Mouse (Mus musculus) right cerebral cortex, postnatal 10 days (tissue): Measurements from ENCODE around the gene Ccdc85c.

Source experiments
- DNase-seq, 2 experiments: peaks; one replicate each; pipeline ENCODE4 v3.0.0; 2021; ENCODE audit warnings: low spot score in 2 of 2

The Ccdc85c gene

DNA sequence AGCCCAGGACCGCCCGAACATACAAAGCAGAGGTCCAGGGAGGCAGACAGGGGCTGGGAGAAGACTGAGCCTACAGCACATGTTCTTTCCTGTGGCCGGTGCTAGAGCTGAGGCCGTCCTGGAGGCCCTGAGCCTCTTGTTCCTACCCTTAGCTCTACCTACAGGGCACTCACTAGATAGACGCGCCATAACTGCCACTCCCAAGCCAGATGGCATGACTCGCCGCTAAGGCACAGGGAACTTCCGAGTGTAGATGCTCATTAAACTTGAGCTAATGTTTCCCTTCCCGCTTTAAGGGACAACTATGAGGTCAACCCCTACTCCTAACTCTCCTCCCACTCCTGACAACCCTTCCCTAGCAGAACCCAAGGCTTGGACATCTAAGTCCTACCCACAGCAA, 6.3 kb downstream of the Ccdc85c start:
- DNase-seq = no peak

GRCm38 (mm10) chr12:108267653-108268052, 7.6 kb downstream of the Ccdc85c start:
- no peak for DNase-seq

- DNase-seq = peak; percentile 70 to 74
Observed at GRCm38 (mm10) chr12:108265831-108266619, 9.2 kb downstream of the Ccdc85c start.

DNA sequence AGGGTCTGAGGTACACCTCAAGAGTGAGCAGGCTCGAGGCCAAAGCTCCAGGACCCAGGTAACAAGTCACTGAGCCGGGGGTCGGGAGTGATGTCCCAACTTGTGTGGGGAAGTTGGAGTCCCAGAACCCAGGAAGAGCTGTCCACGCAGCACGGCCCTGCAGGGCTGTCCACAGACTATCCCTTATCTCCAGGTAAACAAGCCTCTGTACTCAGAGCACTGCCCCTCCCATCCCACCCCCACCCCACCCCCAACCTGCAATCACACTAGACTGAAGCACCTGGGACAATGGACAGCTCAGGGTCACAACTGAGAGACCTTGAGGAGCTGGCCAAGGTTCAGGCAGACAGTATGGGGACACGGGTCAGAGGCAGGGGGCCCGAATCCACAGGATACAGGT, 10.3 kb downstream of the Ccdc85c start:
- DNase-seq = no peak

GRCm38 (mm10) chr12:108260950-108261349, 14.3 kb downstream of the Ccdc85c start:
- DNase-seq = no peak

- no peak for DNase-seq
Observed at GRCm38 (mm10) chr12:108259322-108260049, 15.7 kb downstream of the Ccdc85c start.

DNA sequence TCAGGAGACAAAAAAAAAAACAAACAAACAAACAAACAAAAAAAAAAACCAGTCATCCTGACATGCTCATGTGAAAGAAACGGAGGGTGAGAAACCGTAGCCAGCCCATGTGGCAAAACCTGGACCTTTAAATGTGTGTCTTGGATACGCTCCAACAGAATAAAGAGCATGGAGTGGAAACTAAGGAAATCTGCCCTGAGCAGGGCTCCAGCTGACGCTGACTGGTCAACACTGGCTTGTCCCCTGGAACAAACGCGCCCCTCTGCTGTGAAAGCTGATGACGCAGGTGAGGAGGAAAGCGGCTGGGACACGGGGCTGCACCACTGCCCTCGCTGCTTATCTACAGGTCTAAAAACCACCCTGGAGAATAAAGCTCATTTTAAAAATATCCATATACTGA, 18.5 kb downstream of the Ccdc85c start:
- no peak for DNase-seq

- DNase-seq = no peak
Observed at GRCm38 (mm10) chr12:108255960-108256359, 19.3 kb downstream of the Ccdc85c start.

GRCm38 (mm10) chr12:108255511-108255919, 19.7 kb downstream of the Ccdc85c start:
- peak; percentile 74 to 75 for DNase-seq

DNA sequence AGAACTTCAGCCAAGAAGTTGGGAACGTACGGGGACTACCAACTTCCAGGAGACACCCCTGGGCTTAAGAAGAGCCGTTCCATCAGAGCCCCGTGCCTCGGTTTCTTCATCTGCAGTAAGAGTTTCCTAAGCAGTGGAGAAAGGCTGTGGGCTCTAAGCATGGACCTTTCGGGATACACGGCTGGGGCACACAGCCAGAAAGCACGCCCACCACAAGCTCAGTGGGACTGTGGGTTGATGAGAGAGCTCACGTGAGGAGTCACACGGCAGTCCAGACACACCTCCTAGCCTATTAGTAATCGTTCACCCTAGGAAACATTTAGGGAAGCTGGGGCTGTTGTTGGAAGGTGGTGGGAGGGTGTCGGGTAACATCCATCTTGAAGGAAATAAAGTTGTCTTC, 22.2 kb downstream of the Ccdc85c start:
- no peak for DNase-seq

DNA sequence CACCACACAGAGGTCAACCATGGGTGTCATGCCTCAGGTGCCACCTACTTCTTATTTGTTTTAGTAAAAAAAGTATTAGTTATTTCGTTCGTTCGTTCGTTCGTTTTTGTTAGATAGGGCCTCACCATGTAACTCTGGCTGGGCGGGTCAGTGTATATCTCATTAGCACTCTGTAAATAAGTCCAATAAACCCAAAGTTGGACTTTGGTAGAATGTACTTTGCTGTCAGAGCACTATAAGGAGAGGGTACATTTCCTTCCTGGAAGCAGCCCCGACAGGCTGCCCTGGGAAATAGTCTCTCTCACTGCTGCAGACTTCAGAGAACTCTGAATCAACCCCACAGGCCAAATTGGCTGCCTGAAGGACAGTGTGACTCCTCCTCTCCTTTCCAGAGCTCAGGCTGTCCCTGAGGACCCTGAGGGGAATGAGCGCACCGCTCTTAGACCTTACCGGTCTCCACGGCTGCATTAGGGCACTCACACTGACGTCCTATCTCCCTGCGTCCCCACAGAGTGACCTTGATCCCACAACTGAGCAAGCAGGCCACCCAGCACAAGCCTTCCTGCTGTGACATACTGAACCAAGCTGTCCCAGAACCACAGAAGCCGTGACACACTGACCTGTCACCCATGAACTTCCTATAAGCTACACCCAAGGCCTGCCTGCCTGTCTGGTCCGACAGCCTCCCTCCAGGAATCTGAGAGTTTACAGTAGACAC, 23.2 kb downstream of the Ccdc85c start:
- no peak for DNase-seq

DNA sequence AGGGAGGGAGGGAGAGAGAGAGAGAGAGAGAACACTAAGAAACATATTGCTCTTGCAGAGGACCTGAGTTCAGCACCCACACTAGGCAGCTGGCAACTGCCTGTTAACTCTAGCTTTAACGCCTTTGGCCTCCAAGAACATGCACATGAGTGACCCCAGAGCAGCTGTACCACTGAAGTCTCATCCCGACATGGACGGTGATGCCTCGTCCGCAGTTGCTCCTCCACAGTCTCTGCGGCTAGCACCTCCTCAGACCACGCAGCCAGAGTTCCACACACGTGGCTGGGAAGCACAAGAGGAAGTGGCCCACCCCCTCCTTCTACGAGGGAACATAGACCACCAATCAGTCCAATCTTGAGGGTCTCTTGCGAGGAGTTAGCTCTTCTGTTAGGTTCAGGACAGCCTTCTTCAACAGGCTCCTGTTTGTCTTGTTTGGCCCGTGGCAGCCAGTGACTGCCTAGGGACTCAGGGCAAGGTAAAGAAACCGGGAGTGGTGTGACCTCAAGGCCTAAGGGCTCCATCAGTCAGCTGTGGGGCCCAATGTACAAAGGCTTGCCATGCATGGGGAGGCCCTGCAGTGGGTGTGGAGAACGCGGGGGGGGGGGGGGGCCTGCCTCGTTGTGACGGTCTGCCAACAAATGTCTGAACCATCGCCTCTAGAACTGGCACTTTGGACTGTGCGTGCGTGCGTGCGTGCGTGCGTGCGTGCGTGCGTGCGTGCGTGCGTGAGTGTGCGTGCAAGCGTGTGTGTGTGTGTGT, 24.0 kb downstream of the Ccdc85c start:
- no peak for DNase-seq

GRCm38 (mm10) chr12:108249522-108249921, 25.7 kb downstream of the Ccdc85c start:
- DNase-seq = peak in 1 of 2 experiments; percentile 61

- DNase-seq = no peak
Observed at GRCm38 (mm10) chr12:108249019-108249418, 26.2 kb downstream of the Ccdc85c start.

GRCm38 (mm10) chr12:108246759-108247500, 28.3 kb downstream of the Ccdc85c start:
- no peak for DNase-seq

GRCm38 (mm10) chr12:108245579-108245978, 29.6 kb downstream of the Ccdc85c start:
- no peak for DNase-seq

DNA sequence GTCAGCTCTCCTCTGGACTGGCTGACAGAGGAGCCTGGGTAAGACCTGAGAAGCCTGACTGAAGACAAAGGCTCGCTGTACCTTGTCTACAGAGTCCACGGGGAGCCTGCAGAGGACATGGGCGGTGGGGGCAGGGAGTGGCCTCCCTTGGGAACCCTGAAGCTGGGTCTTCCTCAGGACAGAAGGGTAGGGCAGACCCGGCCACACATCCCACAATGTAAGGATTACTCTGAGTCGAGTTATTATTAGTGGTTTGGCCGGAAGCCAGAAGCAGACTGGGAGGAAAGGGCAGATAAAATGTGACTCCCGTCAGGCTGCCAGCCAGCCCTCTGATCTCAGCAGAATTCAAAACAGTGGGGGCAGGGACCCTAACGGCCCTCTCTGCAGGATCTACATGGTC, 30.4 kb downstream of the Ccdc85c start:
- DNase-seq = peak in 1 of 2 experiments; percentile 53

DNA sequence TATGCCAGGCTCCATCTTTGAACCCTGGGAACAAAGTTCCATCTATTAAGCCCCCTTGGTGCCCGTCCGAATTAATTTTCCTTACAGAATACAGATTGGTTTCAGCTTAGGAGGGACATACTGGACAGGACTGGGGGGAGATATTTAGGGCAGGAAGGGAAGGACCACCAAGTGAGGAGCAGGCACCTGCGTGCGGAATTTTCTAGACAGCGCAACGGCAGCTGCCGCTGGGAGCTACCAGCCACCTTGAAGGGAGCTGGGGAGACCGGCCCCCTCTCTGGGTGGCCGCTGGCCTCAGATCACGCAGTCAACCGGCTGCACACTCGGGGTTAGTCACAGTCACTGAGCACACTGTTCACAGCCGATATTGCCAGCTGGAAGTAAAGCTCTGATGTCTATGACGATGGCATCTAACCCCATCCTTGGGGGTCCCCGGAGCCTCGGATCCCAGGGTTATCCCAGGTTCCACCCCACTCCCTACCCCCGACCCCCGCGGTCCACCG, 32.9 kb downstream of the Ccdc85c start:
- no peak for DNase-seq

GRCm38 (mm10) chr12:108241626-108242025, 33.6 kb downstream of the Ccdc85c start:
- DNase-seq = no peak

DNA sequence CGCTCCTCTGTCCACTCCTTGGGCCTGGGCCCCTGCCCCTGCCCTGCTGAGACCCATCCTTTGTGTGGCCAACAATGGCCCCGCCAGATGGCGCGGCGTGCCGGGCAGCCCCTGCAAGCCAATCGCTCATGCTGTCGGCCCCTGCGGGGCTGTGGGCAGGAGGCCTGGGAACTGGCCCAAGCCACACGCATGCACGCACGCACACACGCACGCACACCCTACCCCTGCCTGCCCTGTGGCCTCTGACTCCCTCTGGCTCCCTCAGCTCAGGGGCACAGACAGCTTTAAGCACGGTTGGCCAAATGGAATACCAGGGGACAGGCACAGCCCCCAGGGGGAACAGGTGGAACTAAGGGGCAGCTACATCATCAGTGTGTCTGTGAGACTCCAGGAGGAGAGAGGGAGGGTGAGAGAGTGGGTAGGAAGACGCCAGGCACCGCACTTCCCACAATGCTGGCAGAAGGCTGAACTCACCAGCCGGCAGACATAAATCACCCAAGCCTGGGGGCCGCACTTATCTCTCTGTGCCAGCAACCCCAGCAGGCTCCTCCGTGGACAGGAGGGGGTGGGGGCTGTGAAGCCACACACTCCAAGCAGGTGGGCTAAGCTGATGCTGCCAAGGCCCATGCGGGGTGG, 34.2 kb downstream of the Ccdc85c start:
- peak; percentile 58 to 79 for DNase-seq
